Mouse (Mus musculus) gonadal fat pad, adult 2 months (tissue): ENCODE measurements around the gene Gm13283. TPM values are rescaled to one million over a fixed set of nuclear protein-coding genes. Genes with fewer than 3 reads are reported as not detected.
"Not testable (repeated sequence)": the region's sequence is repeated elsewhere in the genome, so short reads cannot be mapped to it uniquely, and the experiment has no call there.

Source experiments
- DNase-seq: peaks from one replicate; pipeline ENCODE4 v3.0.0-alpha.2; 2012; ENCODE audit warnings: low read depth
- polyA plus RNA-seq: library from polyadenylated mRNA; depleted of rRNA; stranded (reverse); fragments of >200 nt; gene quantifications from 2 replicates; pipeline ENCODE4 v1.2.3, GENCODE M21; 2012

Gene Gm13283
- polyA plus RNA-seq, 1 experiment: not detected

- not testable (repeated sequence) for DNase-seq
Measured at GRCm38 (mm10) chr4:88762341-88762740, 2.4 kb downstream of the Gm13283 start.

- DNase-seq: not testable (repeated sequence)
Measured at GRCm38 (mm10) chr4:88763384-88764018, 3.6 kb downstream of the Gm13283 start.

GRCm38 (mm10) chr4:88773534-88773933 lies 13.6 kb downstream of the Gm13283 start, which contains the start of gene Gm13290:
TSS of gene Gm13290 (plus strand) at chr4:88773834.
- not testable (repeated sequence) for DNase-seq

- not testable (repeated sequence) for DNase-seq
Measured at GRCm38 (mm10) chr4:88776622-88777021, 16.7 kb downstream of the Gm13283 start, which contains the start of gene Gm13289. TSS of gene Gm13289 (plus strand) at chr4:88776922.

GRCm38 (mm10) chr4:88779550-88779949 lies 19.6 kb downstream of the Gm13283 start, which contains the start of gene Gm13272:
TSS of gene Gm13272 (plus strand) at chr4:88779850.
- not testable (repeated sequence) for DNase-seq

GRCm38 (mm10) chr4:88780320-88780719 lies 20.4 kb downstream of the Gm13283 start:
- not testable (repeated sequence) for DNase-seq

- not testable (repeated sequence) for DNase-seq
Measured at GRCm38 (mm10) chr4:88781831-88782230, 21.9 kb downstream of the Gm13283 start, which contains the start of gene Ifnz. TSS of gene Ifnz (plus strand) at chr4:88782131.

GRCm38 (mm10) chr4:88782335-88782734 lies 22.4 kb downstream of the Gm13283 start:
- not testable (repeated sequence) for DNase-seq

- DNase-seq: not testable (repeated sequence)
Measured at GRCm38 (mm10) chr4:88785409-88785808, 25.5 kb downstream of the Gm13283 start, which contains the start of gene Gm13276. TSS of gene Gm13276 (plus strand) at chr4:88785709.

GRCm38 (mm10) chr4:88788402-88788801 lies 28.5 kb downstream of the Gm13283 start, which contains the start of gene Gm13277:
TSS of gene Gm13277 (plus strand) at chr4:88788632.
- DNase-seq: not testable (repeated sequence)

GRCm38 (mm10) chr4:88791250-88791649 lies 31.3 kb downstream of the Gm13283 start, which contains the start of gene Gm13278:
TSS of gene Gm13278 (plus strand) at chr4:88791550.
- DNase-seq: not testable (repeated sequence)

GRCm38 (mm10) chr4:88793936-88794675 lies 34.2 kb downstream of the Gm13283 start, which contains the start of gene Gm13275:
TSS of gene Gm13275 (plus strand) at chr4:88794487.
- not testable (repeated sequence) for DNase-seq

- not testable (repeated sequence) for DNase-seq
Measured at GRCm38 (mm10) chr4:88797097-88797496, 37.2 kb downstream of the Gm13283 start, which contains the start of gene Gm13279. TSS of gene Gm13279 (plus strand) at chr4:88797397.

- not testable (repeated sequence) for DNase-seq
Measured at GRCm38 (mm10) chr4:88799365-88799764, 39.4 kb downstream of the Gm13283 start, which contains the start of gene Gm13285. TSS of gene Gm13285 (plus strand) at chr4:88799665.

GRCm38 (mm10) chr4:88802954-88803353 lies 43.0 kb downstream of the Gm13283 start, which contains the start of gene Gm13287:
TSS of gene Gm13287 (plus strand) at chr4:88803254.
- DNase-seq: not testable (repeated sequence)

GRCm38 (mm10) chr4:88805231-88805630 lies 45.3 kb downstream of the Gm13283 start, which contains the start of gene Gm13288:
TSS of gene Gm13288 (plus strand) at chr4:88805531.
- not testable (repeated sequence) for DNase-seq

GRCm38 (mm10) chr4:88805761-88806160 lies 45.8 kb downstream of the Gm13283 start:
- not testable (repeated sequence) for DNase-seq
